ENCODE assay signal across 9 mouse cellular contexts in genomic region chrX:9441102-9441501, GRCm38 (mm10). TPM values are rescaled to one million over a fixed set of nuclear protein-coding genes. Genes with fewer than 3 reads are reported as not detected.
DNase-seq lines count a peak whose midpoint lies in the region; TF ChIP-seq lines count a peak whose summit lies in the region.
"Had no signal": no experiment of that assay in that cellular context is flagged by ENCODE, and none has a peak within 500 bp of the region (broad histone marks: within the 10 kb centered on the region; RNA-seq: fewer than 3 reads in every experiment).

No protein-coding gene starts in this region.

- intact Hi-C loops in gastrocnemius, adult 2 months (cut with DNase I), result no loop called here
- intact Hi-C loops in gastrocnemius, postnatal 14 days (cut with DNase I; ENCODE audit: low total_unique reads), result no loop called here

- H3K27ac ChIP-seq in gastrocnemius, adult 2 months, result no peak overlapping the region
- H3K27ac ChIP-seq: limb, embryonic 15.5 days had no signal

- H3K4me3 ChIP-seq in gastrocnemius, adult 2 months, result no peak overlapping the region
- H3K4me3 ChIP-seq: limb, embryonic 15.5 days had no signal

- peak; percentile 13 for DNase-seq in gastrocnemius, adult 2 months
- DNase-seq in gastrocnemius, postnatal 14 days, result no peak
- DNase-seq in thymus, postnatal 14 days, result peak; percentile 6
- DNase-seq in thymus, postnatal 0 days (ENCODE audit: low spot score), result no peak
- DNase-seq in c-Kit-positive CD71-positive TER-119-negative erythroid progenitor cells, embryonic 14.5 days (ENCODE audit: low read depth), result peak; percentile 3
- DNase-seq in layer of hippocampus, postnatal 10 days (ENCODE audit: low spot score in 2 of 2), result no peak
- no peak for DNase-seq in heart, adult 18-20 months
- DNase-seq: heart, adult 11 months had no signal

- TF ChIP-seq CTCF in gastrocnemius, adult 2 months (IDR thresholded peaks at IDR 0.05), result peak; percentile 36

RNA-seq across cellular contexts. Expression of gene Cybb, which starts 46.5 kb away (rescaled TPM):
- 1 to 10 TPM in 1 of 2 experiments, under 1 TPM in 1; 0.77 to 2.8 TPM for total RNA-seq in gastrocnemius, adult 2 months (2021)
- 1 to 10 TPM; 1.7 to 3.4 TPM for total RNA-seq in gastrocnemius, postnatal 14 days (2021)
- polyA plus RNA-seq in thymus, postnatal 0 days (2015; fragmentation: Nextera tagmentation; extraction: Ambion mirVana), result 3.5 and 4.3 TPM in 2 replicates
- under 1 TPM; 0.47 to 0.91 TPM for total RNA-seq in layer of hippocampus, postnatal 10 days (2021)
- total RNA-seq in heart, adult 18-20 months (2021), result 10 to 100 TPM in 1 of 2 experiments, 1 to 10 TPM in 1; 5.4 to 11.8 TPM

Comparison
In these comparisons a context has a peak if more than half of its experiments do, and no peak if none do; other contexts are left out.
1. DNase-seq: peak in gastrocnemius, adult 2 months (single experiment), thymus, postnatal 14 days (single experiment) and c-Kit-positive CD71-positive TER-119-negative erythroid progenitor cells, embryonic 14.5 days (single experiment); none in gastrocnemius, postnatal 14 days (single experiment), thymus, postnatal 0 days (single experiment), layer of hippocampus, postnatal 10 days (0 of 2) and heart, adult 18-20 months (0 of 2).